Mouse (Mus musculus) limb, embryonic 12.5 days (tissue): ENCODE results near the gene Gm20388. TPM values are rescaled to one million over a fixed set of nuclear protein-coding genes. Genes with fewer than 3 reads are reported as not detected.

Experiments used
- ATAC-seq: fragments of 200-750 bp; cut with Nextera tagmentation; 2 replicates; pipeline ENCODE4 v1.8.0; 2017; ENCODE audit warnings: low read depth, moderate TSS enrichment; ENCODE audit not compliant: insufficient number of reproducible peaks, insufficient read depth, low FRiP score, low TSS enrichment
- H3K27ac ChIP-seq: fragments of 300-500 bp; sonication (generic); 2 replicates; pipeline ENCODE4 v1.5.1; 2016; ENCODE audit warnings: mild to moderate bottlenecking, moderate library complexity
- H3K27me3 ChIP-seq: fragments of 300-500 bp; sonication (generic); 2 replicates; pipeline ENCODE4 v1.6.1; 2016; ENCODE audit warnings: mild to moderate bottlenecking, moderate library complexity
- H3K36me3 ChIP-seq: fragments of 300-500 bp; sonication (generic); 2 replicates; pipeline ENCODE4 v1.6.1; 2016; ENCODE audit warnings: mild to moderate bottlenecking, moderate library complexity
- H3K4me1 ChIP-seq: fragments of 300-500 bp; sonication (generic); replicated peaks from 2 replicates; pipeline ENCODE4 v1.6.1; 2016
- H3K4me2 ChIP-seq: fragments of 300-500 bp; sonication (generic); 2 replicates; pipeline ENCODE4 v1.6.1; 2016; ENCODE audit warnings: mild to moderate bottlenecking, moderate library complexity
- H3K4me3 ChIP-seq: fragments of 300-500 bp; sonication (generic); replicated peaks from 2 replicates; pipeline ENCODE4 v1.5.1; 2016; ENCODE audit warnings: mild to moderate bottlenecking
- H3K9ac ChIP-seq: fragments of 300-500 bp; sonication (generic); replicated peaks from 2 replicates; pipeline ENCODE4 v1.6.1; 2016; ENCODE audit warnings: mild to moderate bottlenecking, moderate library complexity
- H3K9me3 ChIP-seq: fragments of 300-500 bp; sonication (generic); 2 replicates; pipeline ENCODE4 v1.6.1; 2016; ENCODE audit warnings: mild to moderate bottlenecking, moderate library complexity
- WGBS: fragments of 180-500 bp; shearing (Covaris S2); methylation state at CpG from one replicate; pipeline ENCODE4 v1.1.7; 2016; 5-methylcytosine and 5-hydroxymethylcytosine counted together
- polyA plus RNA-seq: library from polyadenylated mRNA; unstranded; fragments of >200 nt; fragmentation: Nextera tagmentation; extraction: Ambion mirVana; gene quantifications from 2 replicates; pipeline ENCODE4 v1.2.1, GENCODE M21; 2016

Gm20388 gene
- polyA plus RNA-seq, 1 experiment from 2014 or later = not detected

DNA sequence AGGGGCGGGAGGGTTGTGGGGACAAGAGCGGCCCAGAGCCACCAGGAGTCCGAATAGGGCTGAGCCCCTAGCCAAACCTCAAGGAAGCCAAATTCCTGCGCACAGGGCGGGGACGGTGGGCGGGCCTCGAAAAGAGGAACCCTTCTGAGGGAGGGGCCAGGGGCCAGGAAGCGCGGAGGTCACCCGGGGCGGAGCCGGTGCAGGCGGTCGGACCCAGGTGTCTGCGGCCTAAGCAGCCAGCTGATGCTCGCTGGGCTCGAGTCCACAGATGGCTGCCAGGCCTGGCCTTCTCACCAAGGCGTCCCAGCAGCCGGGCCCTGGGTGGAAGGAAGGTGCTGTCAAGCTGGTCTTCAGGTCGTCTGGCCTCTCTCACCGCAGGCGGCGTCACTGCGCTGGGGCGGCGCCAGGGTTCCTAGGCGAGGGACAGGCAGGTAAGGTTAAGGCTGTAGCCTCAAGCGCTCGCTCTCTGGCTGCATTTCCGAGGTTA lies 2959.8 kb downstream of the Gm20388 start:
- peaks cover 3% of the 10 kb centered on the region; the same call in 1 of the 2 replicates for H3K27me3 ChIP-seq
- no peak overlapping the region for H3K27ac ChIP-seq
- H3K9ac ChIP-seq = no peak overlapping the region
- H3K4me3 ChIP-seq = peak overlapping the region; percentile 27; the same call in 1 of the 2 replicates
- 0 out of 2 replicates have a peak, but pooled peaks cover 3% of the 10 kb centered on the region for H3K36me3 ChIP-seq
- H3K4me2 ChIP-seq = peak overlapping the region; percentile 50
- peaks cover 13% of the 10 kb centered on the region for H3K4me1 ChIP-seq
- peak; percentile 3; the same call in 1 of the 2 replicates for ATAC-seq
- peaks cover 8% of the 10 kb centered on the region for H3K9me3 ChIP-seq
- 14% methylated on average over 31 of the region's 31 CpGs for WGBS

- Histone ChIP-seq H3K9ac (no peak overlapping the region), H3K27me3 (peaks cover 3% of the 10 kb centered on the region; the same call in 1 of the 2 replicates), H3K4me1 (peaks cover 15% of the 10 kb centered on the region), H3K9me3 (no peaks in the 10 kb centered on the region), H3K27ac (no peak overlapping the region), H3K36me3 (no peaks in the 10 kb centered on the region), H3K4me2 (no peak overlapping the region), H3K4me3 (no peak overlapping the region)
- no peak for ATAC-seq
- 83% methylated on average over 9 of the region's 9 CpGs for WGBS
Observed at GRCm38 (mm10) chr8:122871663-122872062, 2961.0 kb downstream of the Gm20388 start.

- no peak for ATAC-seq
- 32% methylated on average over 6 of the region's 6 CpGs for WGBS
Observed at GRCm38 (mm10) chr8:122873171-122873570, 2962.5 kb downstream of the Gm20388 start.

GRCm38 (mm10) chr8:122875186-122875585 lies 2964.5 kb downstream of the Gm20388 start:
- ATAC-seq = no peak
- H3K4me1 ChIP-seq = peaks cover 13% of the 10 kb centered on the region
- no peaks in the 10 kb centered on the region for H3K36me3 ChIP-seq
- H3K9ac ChIP-seq = peak overlapping the region; percentile 18; the same call in 1 of the 2 replicates
- no peaks in the 10 kb centered on the region for H3K27me3 ChIP-seq
- no peak overlapping the region for H3K27ac ChIP-seq
- no peak overlapping the region for H3K4me2 ChIP-seq
- no peak overlapping the region for H3K4me3 ChIP-seq
- WGBS = 33% methylated on average over 5 of the region's 5 CpGs
- H3K9me3 ChIP-seq = no peaks in the 10 kb centered on the region

More at GRCm38 (mm10) chr8:122873171-122873570, 2962.5 kb downstream of the Gm20388 start:
- H3K9me3 ChIP-seq = no peaks in the 10 kb centered on the region
- no peaks in the 10 kb centered on the region for H3K36me3 ChIP-seq
- H3K27me3 ChIP-seq = peaks cover 3% of the 10 kb centered on the region; the same call in 1 of the 2 replicates
- no peak overlapping the region for H3K9ac ChIP-seq
- H3K27ac ChIP-seq = no peak overlapping the region
- H3K4me2 ChIP-seq = no peak overlapping the region
- no peak overlapping the region for H3K4me3 ChIP-seq
- H3K4me1 ChIP-seq = peaks cover 15% of the 10 kb centered on the region

DNA sequence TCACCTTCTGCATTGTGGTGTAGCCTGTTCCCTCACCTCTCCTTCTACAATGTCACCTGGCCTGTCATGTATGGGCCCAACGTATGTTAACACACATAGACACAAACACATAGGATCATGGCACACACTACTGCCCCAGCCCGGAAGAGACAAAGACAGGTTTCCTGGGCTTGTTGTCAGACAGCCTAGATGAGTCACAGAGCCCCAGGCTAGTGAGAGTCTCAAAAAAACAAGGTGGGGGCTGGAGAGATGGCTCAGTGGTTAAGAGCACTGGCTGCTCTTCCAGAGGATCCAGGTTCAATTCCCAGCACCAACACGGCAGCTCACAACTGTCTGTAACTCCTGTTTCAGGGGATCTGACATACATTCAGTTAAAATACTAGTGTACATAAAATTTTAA lies 2967.6 kb downstream of the Gm20388 start:
- H3K9me3 ChIP-seq = no peaks in the 10 kb centered on the region
- no peaks in the 10 kb centered on the region for H3K27me3 ChIP-seq
- peaks cover 8% of the 10 kb centered on the region for H3K4me1 ChIP-seq
- H3K27ac ChIP-seq = no peak overlapping the region
- H3K4me3 ChIP-seq = no peak overlapping the region
- no peak for ATAC-seq
- peaks cover 21% of the 10 kb centered on the region for H3K36me3 ChIP-seq
- 96% methylated on average over 3 of the region's 3 CpGs for WGBS
- no peak overlapping the region for H3K4me2 ChIP-seq
- H3K9ac ChIP-seq = no peak overlapping the region

DNA sequence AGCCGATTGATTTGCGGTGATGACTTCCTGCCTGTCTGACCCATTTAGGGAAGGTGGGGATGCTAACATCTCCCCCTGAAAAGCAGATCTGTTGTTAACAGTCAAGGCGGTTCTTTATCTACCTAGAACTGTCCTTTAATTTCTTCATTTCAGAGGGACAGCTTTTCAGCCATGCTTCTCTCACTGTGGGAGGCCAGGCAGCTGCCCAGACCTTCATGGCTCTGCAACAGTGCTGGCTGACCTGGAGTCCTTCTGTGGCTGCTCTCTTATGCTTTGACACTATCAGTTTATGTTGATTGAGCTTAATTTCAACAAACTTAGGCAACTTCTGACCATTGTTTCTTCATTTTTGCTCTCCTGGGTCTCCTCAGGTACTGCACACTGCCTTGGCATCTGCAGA lies 2969.7 kb downstream of the Gm20388 start:
- 51% methylated on average over 3 of the region's 3 CpGs for WGBS
- H3K27ac ChIP-seq = no peak overlapping the region
- H3K36me3 ChIP-seq = peaks cover 40% of the 10 kb centered on the region
- no peak overlapping the region for H3K9ac ChIP-seq
- no peak for ATAC-seq
- no peaks in the 10 kb centered on the region for H3K27me3 ChIP-seq
- peaks cover 3% of the 10 kb centered on the region for H3K4me1 ChIP-seq
- H3K9me3 ChIP-seq = no peaks in the 10 kb centered on the region
- H3K4me2 ChIP-seq = no peak overlapping the region
- H3K4me3 ChIP-seq = no peak overlapping the region

DNA sequence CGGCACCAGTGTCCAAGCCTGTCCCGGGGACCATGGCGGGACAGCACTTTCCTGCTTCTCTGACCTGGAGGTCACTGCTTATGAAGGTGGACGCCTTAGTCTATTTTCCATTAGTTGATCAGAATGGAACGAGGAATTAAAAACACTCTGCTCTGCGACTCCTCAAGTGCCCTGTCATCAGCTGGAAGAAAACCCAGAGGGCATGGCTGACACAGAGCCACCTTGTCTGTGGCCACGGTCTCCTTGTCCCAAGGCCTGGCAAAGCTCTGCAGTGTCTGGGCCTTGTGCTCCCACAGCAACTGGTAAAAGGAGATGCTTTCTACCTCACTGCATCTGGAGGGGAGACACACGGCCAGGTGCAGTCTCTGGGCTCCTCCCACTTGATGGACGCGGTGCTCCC lies 2973.0 kb downstream of the Gm20388 start:
- Histone ChIP-seq H3K27ac (no peak overlapping the region), H3K9ac (no peak overlapping the region), H3K4me1 (no peaks in the 10 kb centered on the region), H3K27me3 (no peaks in the 10 kb centered on the region), H3K36me3 (peaks cover 74% of the 10 kb centered on the region), H3K9me3 (no peaks in the 10 kb centered on the region), H3K4me2 (no peak overlapping the region), H3K4me3 (no peak overlapping the region)
- WGBS = 88% methylated on average over 10 of the region's 10 CpGs
- ATAC-seq = no peak

DNA sequence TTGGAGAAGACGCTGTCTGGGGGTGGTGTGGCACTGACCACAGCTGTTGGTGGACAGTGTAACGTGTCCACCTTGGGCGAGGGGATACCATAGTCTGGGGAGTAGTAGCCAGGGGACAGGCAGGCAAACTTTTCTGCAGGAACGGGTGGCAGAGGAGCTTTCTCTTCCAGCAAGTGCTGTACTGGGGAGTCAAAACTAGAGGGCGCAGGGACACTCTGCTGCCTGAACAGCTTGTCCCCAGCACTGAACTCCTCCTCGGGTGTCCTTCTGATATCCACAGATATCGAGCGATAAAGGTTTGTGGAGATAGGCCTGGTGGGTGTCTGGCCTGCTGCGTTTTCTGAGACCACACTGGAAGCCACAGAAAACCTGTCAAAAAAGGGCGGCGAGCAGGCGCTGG lies 2980.8 kb downstream of the Gm20388 start:
- H3K9me3 ChIP-seq = no peaks in the 10 kb centered on the region
- H3K36me3 ChIP-seq = peaks cover 100% of the 10 kb centered on the region
- H3K27me3 ChIP-seq = no peaks in the 10 kb centered on the region
- ATAC-seq = no peak
- no peak overlapping the region for H3K27ac ChIP-seq
- no peaks in the 10 kb centered on the region for H3K4me1 ChIP-seq
- 86% methylated on average over 12 of the region's 12 CpGs for WGBS
- no peak overlapping the region for H3K4me3 ChIP-seq
- H3K4me2 ChIP-seq = no peak overlapping the region
- H3K9ac ChIP-seq = no peak overlapping the region

- H3K27ac ChIP-seq = no peak overlapping the region
- no peaks in the 10 kb centered on the region for H3K9me3 ChIP-seq
- H3K4me2 ChIP-seq = no peak overlapping the region
- ATAC-seq = no peak
- no peak overlapping the region for H3K9ac ChIP-seq
- H3K36me3 ChIP-seq = peaks cover 100% of the 10 kb centered on the region
- 94% methylated on average over 12 of the region's 12 CpGs for WGBS
- no peak overlapping the region for H3K4me3 ChIP-seq
- H3K27me3 ChIP-seq = no peaks in the 10 kb centered on the region
- no peaks in the 10 kb centered on the region for H3K4me1 ChIP-seq
Observed at GRCm38 (mm10) chr8:122893451-122893850, 2982.8 kb downstream of the Gm20388 start.

GRCm38 (mm10) chr8:122896317-122896716 lies 2985.7 kb downstream of the Gm20388 start:
- peaks cover 94% of the 10 kb centered on the region for H3K36me3 ChIP-seq
- H3K27ac ChIP-seq = no peak overlapping the region
- no peak overlapping the region for H3K4me3 ChIP-seq
- H3K27me3 ChIP-seq = no peaks in the 10 kb centered on the region
- ATAC-seq = peak; percentile 63; the same call in 1 of the 2 replicates
- no peaks in the 10 kb centered on the region for H3K4me1 ChIP-seq
- WGBS = 92% methylated on average over 11 of the region's 11 CpGs
- no peak overlapping the region for H3K9ac ChIP-seq
- H3K4me2 ChIP-seq = no peak overlapping the region
- no peaks in the 10 kb centered on the region for H3K9me3 ChIP-seq

DNA sequence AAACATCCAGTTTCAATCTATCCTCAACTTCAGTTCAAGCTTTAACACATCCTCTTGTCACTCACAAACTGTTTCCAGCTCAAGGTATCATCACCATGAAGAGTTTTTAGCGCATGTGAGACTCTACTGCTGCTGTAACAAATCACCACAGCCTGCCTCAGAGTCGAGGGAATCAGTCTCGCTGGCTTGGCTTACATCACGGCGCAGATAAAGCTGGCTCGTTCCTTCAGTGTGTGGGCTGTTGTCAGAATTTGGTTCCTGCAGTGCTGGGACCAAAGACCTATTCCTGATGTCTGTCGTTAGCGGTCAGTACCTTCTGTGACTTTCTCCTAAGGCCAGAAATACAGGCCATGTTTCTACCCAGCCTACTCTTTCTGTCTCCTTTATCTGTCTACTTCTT lies 2986.6 kb downstream of the Gm20388 start:
- Histone ChIP-seq H3K4me3 (no peak overlapping the region), H3K4me1 (no peaks in the 10 kb centered on the region), H3K36me3 (peaks cover 86% of the 10 kb centered on the region), H3K4me2 (no peak overlapping the region), H3K9ac (no peak overlapping the region), H3K9me3 (no peaks in the 10 kb centered on the region), H3K27me3 (no peaks in the 10 kb centered on the region), H3K27ac (no peak overlapping the region)
- WGBS = 92% methylated on average over 8 of the region's 8 CpGs
- ATAC-seq = no peak

DNA sequence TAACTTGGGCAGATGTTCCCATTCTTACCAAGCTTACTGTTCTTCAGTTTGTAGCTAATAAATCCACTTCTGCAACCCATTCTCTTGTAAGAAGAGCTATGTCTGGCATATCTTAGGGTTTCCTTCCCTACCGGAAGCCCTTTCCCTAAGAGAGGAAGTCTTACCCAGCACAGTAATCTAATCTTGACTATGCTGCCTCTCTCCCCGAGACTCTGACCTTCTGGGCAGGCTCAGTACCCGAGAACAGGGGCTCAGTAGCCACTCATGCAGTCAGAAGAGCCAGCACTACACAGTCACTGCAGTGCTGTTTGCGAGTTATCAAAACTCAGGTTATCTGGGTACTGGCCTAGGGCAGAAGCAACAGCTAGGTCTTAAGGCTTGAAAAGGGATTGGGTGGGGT lies 2987.4 kb downstream of the Gm20388 start:
- no peak overlapping the region for H3K9ac ChIP-seq
- no peak overlapping the region for H3K4me2 ChIP-seq
- no peaks in the 10 kb centered on the region for H3K9me3 ChIP-seq
- WGBS = 83% methylated on average over 4 of the region's 4 CpGs
- no peak overlapping the region for H3K27ac ChIP-seq
- no peak for ATAC-seq
- peaks cover 82% of the 10 kb centered on the region for H3K36me3 ChIP-seq
- no peaks in the 10 kb centered on the region for H3K4me1 ChIP-seq
- H3K27me3 ChIP-seq = no peaks in the 10 kb centered on the region
- H3K4me3 ChIP-seq = no peak overlapping the region
